Mouse (Mus musculus) limb, embryonic 15.5 days (tissue): ENCODE data around the gene Fam78a. TPM values are rescaled to one million over a fixed set of nuclear protein-coding genes. Genes with fewer than 3 reads are reported as not detected.

Experiments
- ATAC-seq: fragments of 200-750 bp; cut with Nextera tagmentation; 2 replicates; pipeline ENCODE4 v1.8.0; 2017; ENCODE audit warnings: low read depth, moderate TSS enrichment; ENCODE audit not compliant: insufficient number of reproducible peaks, low FRiP score, low TSS enrichment
- H3K27ac ChIP-seq: fragments of 300-500 bp; sonication (generic); 2 replicates; pipeline ENCODE4 v1.5.1; 2015; ENCODE audit warnings: moderate library complexity, mild to moderate bottlenecking, inconsistent platforms
- H3K27me3 ChIP-seq: fragments of 300-500 bp; sonication (generic); 2 replicates; pipeline ENCODE4 v1.6.1; 2015; ENCODE audit warnings: inconsistent platforms
- H3K36me3 ChIP-seq: fragments of 300-500 bp; sonication (generic); 2 replicates; pipeline ENCODE4 v1.6.1; 2015; ENCODE audit warnings: inconsistent platforms
- H3K4me1 ChIP-seq: fragments of 300-500 bp; sonication (generic); 2 replicates; pipeline ENCODE4 v1.6.1; 2015; ENCODE audit warnings: inconsistent platforms
- H3K4me2 ChIP-seq: fragments of 300-500 bp; sonication (generic); 2 replicates; pipeline ENCODE4 v1.6.1; 2015; ENCODE audit warnings: mild to moderate bottlenecking, inconsistent platforms
- H3K4me3 ChIP-seq: fragments of 300-500 bp; sonication (generic); 2 replicates; pipeline ENCODE4 v1.5.1; 2015; ENCODE audit warnings: mild to moderate bottlenecking, inconsistent platforms
- H3K9ac ChIP-seq: fragments of 300-500 bp; sonication (generic); 2 replicates; pipeline ENCODE4 v1.6.1; 2015; ENCODE audit warnings: inconsistent platforms
- H3K9me3 ChIP-seq: fragments of 300-500 bp; sonication (generic); 2 replicates; pipeline ENCODE4 v1.6.1; 2016; ENCODE audit warnings: inconsistent platforms
- WGBS: fragments of 180-500 bp; shearing (Covaris S2); methylation state at CpG from one replicate; pipeline ENCODE4 v1.1.7; 2015; 5-methylcytosine and 5-hydroxymethylcytosine counted together
- polyA plus RNA-seq: library from polyadenylated mRNA; unstranded; fragments of >200 nt; fragmentation: Nextera tagmentation; extraction: Ambion mirVana; gene quantifications from 2 replicates; pipeline ENCODE4 v1.2.1, GENCODE M21; 2015

The Fam78a gene
- polyA plus RNA-seq, 1 experiment from 2014 or later = 4.1 TPM

GRCm38 (mm10) chr2:32119802-32120750 is 35.4 kb upstream of the Fam78a start:
- Histone ChIP-seq H3K4me1 (no peaks in the 10 kb centered on the region), H3K27ac (no peak overlapping the region), H3K27me3 (no peaks in the 10 kb centered on the region), H3K4me2 (no peak overlapping the region), H3K36me3 (no peaks in the 10 kb centered on the region), H3K4me3 (no peak overlapping the region), H3K9ac (no peak overlapping the region), H3K9me3 (no peaks in the 10 kb centered on the region)
- ATAC-seq = no peak
- 86% methylated on average over 20 of the region's 20 CpGs for WGBS

DNA sequence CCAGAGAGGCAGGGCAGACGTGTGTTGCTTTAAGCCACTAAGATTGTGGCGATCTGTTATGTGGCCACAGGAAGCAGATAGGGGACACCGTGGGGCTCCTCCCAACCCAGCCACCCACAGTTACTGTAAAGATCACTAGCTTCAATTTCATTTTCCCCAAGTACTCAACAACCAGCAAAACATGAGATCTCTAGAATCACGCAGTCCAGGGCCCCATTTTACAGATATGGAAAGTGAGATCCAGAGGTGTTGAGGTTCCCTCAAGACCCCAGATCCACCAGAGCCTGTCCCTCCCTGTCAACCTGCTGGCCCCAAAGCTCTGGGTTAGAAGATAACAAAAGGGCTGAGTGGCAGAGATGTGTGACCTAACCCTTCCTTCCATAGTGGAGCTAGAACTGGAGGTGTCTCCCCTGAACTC is 31.2 kb upstream of the Fam78a start:
- no peaks in the 10 kb centered on the region for H3K9me3 ChIP-seq
- H3K4me1 ChIP-seq = no peaks in the 10 kb centered on the region
- H3K9ac ChIP-seq = no peak overlapping the region
- 89% methylated on average over 4 of the region's 4 CpGs for WGBS
- no peaks in the 10 kb centered on the region for H3K36me3 ChIP-seq
- no peak for ATAC-seq
- H3K27me3 ChIP-seq = no peaks in the 10 kb centered on the region
- no peak overlapping the region for H3K4me2 ChIP-seq
- H3K27ac ChIP-seq = no peak overlapping the region
- no peak overlapping the region for H3K4me3 ChIP-seq

- H3K4me1 ChIP-seq = no peaks in the 10 kb centered on the region
- no peaks in the 10 kb centered on the region for H3K36me3 ChIP-seq
- H3K4me3 ChIP-seq = no peak overlapping the region
- WGBS = 67% methylated on average over 2 of the region's 2 CpGs
- no peak overlapping the region for H3K27ac ChIP-seq
- no peak overlapping the region for H3K9ac ChIP-seq
- no peak for ATAC-seq
- H3K4me2 ChIP-seq = no peak overlapping the region
- H3K9me3 ChIP-seq = no peaks in the 10 kb centered on the region
- H3K27me3 ChIP-seq = no peaks in the 10 kb centered on the region
These were observed 27.9 kb upstream of the Fam78a start for GRCm38 (mm10) chr2:32112548-32112947.

- Histone ChIP-seq H3K36me3 (no peaks in the 10 kb centered on the region), H3K27ac (no peak overlapping the region), H3K4me3 (no peak overlapping the region), H3K27me3 (no peaks in the 10 kb centered on the region), H3K4me1 (no peaks in the 10 kb centered on the region), H3K9ac (no peak overlapping the region), H3K4me2 (no peak overlapping the region), H3K9me3 (no peaks in the 10 kb centered on the region)
- WGBS = 100% methylated on average over 1 of the region's 1 CpGs
- ATAC-seq = no peak
These were observed 26.6 kb upstream of the Fam78a start for GRCm38 (mm10) chr2:32111268-32111667.

DNA sequence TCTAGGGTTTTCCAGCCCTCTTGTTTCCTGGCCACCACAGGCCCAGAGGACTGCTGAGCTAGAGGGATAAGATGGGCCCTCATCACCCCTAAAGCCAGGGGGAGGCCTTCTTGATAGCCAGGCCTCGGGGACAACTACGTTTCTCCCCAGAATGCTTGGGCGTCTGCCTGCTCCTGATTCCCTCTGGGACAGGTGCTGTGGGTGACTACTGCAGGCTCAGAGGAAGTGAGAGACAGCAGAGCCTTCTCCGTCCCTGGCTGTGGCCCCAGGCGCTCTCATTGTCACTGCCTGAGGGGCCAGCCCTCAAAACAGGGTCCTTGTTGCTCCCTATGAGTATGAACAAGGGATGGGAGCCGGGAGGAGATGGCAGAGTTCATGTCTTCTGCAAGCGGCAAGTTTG is 21.3 kb upstream of the Fam78a start:
- 73% methylated on average over 7 of the region's 7 CpGs for WGBS
- H3K9me3 ChIP-seq = no peaks in the 10 kb centered on the region
- H3K27me3 ChIP-seq = no peaks in the 10 kb centered on the region
- H3K4me2 ChIP-seq = no peak overlapping the region
- no peak for ATAC-seq
- no peaks in the 10 kb centered on the region for H3K36me3 ChIP-seq
- no peak overlapping the region for H3K4me3 ChIP-seq
- H3K4me1 ChIP-seq = no peaks in the 10 kb centered on the region
- no peak overlapping the region for H3K9ac ChIP-seq
- no peak overlapping the region for H3K27ac ChIP-seq

GRCm38 (mm10) chr2:32105117-32105913 is 20.7 kb upstream of the Fam78a start:
- no peaks in the 10 kb centered on the region for H3K27me3 ChIP-seq
- no peaks in the 10 kb centered on the region for H3K36me3 ChIP-seq
- no peaks in the 10 kb centered on the region for H3K4me1 ChIP-seq
- ATAC-seq = no peak
- WGBS = 78% methylated on average over 16 of the region's 16 CpGs
- H3K4me2 ChIP-seq = no peak overlapping the region
- H3K9me3 ChIP-seq = no peaks in the 10 kb centered on the region
- no peak overlapping the region for H3K27ac ChIP-seq
- H3K9ac ChIP-seq = no peak overlapping the region
- H3K4me3 ChIP-seq = no peak overlapping the region

DNA sequence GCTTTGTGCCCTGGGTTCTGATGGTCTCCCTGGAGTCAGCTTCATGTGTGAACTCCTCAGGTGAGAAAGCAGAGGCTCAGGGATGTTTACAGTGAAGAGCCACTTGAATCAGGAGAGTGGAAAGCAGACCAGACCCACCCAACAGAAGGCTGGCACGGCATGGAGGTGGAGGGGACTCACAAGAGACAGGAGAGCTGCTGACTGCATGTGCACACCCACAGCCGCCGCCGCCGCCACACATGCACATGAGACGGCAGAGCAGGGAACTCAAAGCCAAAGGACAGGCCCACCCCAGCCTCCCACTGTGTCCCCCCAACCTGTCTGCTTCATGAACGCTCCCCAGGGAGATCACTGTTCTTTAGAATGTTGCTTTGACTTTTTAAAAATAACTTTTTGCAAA is 19.5 kb upstream of the Fam78a start:
- WGBS = 83% methylated on average over 7 of the region's 7 CpGs
- Histone ChIP-seq H3K4me1 (no peaks in the 10 kb centered on the region), H3K27ac (no peak overlapping the region; the same call in 1 of the 2 replicates), H3K36me3 (no peaks in the 10 kb centered on the region; the same call in 1 of the 2 replicates), H3K9me3 (no peaks in the 10 kb centered on the region), H3K4me2 (no peak overlapping the region), H3K27me3 (no peaks in the 10 kb centered on the region), H3K9ac (no peak overlapping the region), H3K4me3 (no peak overlapping the region)
- no peak for ATAC-seq

GRCm38 (mm10) chr2:32103557-32103956 is 18.9 kb upstream of the Fam78a start:
- 76% methylated on average over 7 of the region's 7 CpGs for WGBS
- no peaks in the 10 kb centered on the region for H3K27me3 ChIP-seq
- H3K4me1 ChIP-seq = no peaks in the 10 kb centered on the region
- H3K36me3 ChIP-seq = no peaks in the 10 kb centered on the region; the same call in 1 of the 2 replicates
- no peak overlapping the region for H3K9ac ChIP-seq
- H3K27ac ChIP-seq = no peak overlapping the region
- H3K4me3 ChIP-seq = no peak overlapping the region
- H3K9me3 ChIP-seq = no peaks in the 10 kb centered on the region
- no peak overlapping the region for H3K4me2 ChIP-seq
- ATAC-seq = no peak

DNA sequence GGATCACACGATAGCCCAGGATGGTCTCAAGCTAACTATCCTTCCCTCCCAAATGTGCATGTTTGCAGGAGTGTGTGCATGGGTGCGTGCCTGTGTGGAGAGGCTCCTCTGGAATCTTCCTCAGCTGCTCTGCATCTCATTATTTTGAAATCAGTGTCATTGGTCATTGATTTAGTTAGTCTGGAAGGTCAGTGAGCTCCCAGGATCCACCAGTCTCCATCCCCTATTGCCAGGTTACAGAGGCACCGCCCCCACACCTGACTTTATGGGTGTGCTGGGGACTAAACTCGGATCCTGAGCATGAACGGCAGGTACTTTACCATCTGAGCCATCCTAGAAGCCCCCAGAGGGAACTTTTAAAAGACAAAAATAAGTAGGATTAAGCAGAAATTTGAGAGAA is 18.3 kb upstream of the Fam78a start:
- no peak for ATAC-seq
- 51% methylated on average over 5 of the region's 5 CpGs for WGBS
- Histone ChIP-seq H3K4me2 (no peak overlapping the region), H3K36me3 (no peaks in the 10 kb centered on the region; the same call in 1 of the 2 replicates), H3K9ac (no peak overlapping the region), H3K27me3 (no peaks in the 10 kb centered on the region; the same call in 1 of the 2 replicates), H3K4me3 (no peak overlapping the region), H3K9me3 (no peaks in the 10 kb centered on the region), H3K27ac (no peak overlapping the region), H3K4me1 (no peaks in the 10 kb centered on the region)

DNA sequence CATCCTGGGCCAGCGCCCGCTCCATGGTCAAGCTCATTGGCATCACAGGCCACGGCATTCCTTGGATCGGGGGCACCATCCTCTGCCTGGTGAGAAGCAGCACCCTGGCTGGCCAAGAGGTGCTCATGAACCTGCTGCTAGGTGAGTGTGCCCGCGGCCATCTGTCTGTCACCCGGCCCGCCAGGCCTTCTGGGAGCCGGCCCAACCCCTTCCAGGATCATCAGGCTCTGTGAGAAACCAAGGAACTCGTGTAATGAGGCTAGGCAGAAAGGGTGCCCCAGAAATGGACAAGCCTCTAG is 11.4 kb upstream of the Fam78a start:
- H3K9me3 ChIP-seq = no peaks in the 10 kb centered on the region
- peak overlapping the region; percentile 47 for H3K4me2 ChIP-seq
- WGBS = 79% methylated on average over 10 of the region's 10 CpGs
- ATAC-seq = no peak
- no peaks in the 10 kb centered on the region; the same call in 1 of the 2 replicates for H3K36me3 ChIP-seq
- no peaks in the 10 kb centered on the region; the same call in 1 of the 2 replicates for H3K27me3 ChIP-seq
- H3K27ac ChIP-seq = peak overlapping the region; percentile 50; the same call in 1 of the 2 replicates
- peak overlapping the region; percentile 36 for H3K4me3 ChIP-seq
- peaks cover 11% of the 10 kb centered on the region for H3K4me1 ChIP-seq
- H3K9ac ChIP-seq = peak overlapping the region; percentile 33; the same call in 1 of the 2 replicates

DNA sequence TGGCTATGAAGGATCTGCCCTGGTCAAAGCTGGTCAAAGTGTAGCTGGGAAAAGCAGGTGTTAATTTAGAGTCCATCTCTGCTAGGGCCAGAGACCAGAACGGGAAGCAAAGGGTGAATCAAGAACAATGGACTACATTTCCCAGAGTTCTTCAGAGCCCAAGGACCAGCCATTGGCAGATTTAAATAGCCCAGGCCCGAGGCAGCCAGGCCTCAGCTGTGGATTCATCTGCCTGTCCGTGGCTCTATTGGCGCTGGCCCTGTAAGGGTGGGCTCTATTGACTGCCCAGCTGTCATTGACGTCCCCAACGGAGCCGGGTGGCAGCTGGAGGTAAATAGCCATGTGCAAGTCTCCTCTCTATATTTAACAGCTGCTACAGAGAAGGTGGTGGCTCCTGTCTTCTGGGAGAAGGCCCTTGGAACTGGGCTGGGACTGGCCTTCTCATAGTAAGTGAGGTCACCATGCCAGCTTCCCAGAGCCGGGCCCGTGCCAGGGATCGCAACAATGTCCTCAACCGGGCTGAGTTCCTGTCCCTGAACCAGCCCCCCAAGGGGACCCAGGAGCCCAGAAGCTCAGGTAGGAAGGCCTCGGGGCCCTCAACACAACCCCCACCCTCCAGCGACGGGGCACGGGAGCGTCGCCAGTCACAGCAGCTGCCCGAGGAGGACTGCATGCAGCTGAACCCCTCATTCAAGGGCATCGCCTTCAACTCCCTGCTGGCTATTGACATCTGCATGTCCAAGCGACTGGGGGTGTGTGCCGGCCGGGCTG is 10.9 kb upstream of the Fam78a start, which contains the start of gene Plpp7:
Gene Plpp7 (plus strand): TSS at position 178 of the 771 bp plus-strand sequence.
- Histone ChIP-seq H3K9me3 (no peaks in the 10 kb centered on the region), H3K27ac (peak within 1 kb of the TSS; percentile 50; the same call in 1 of the 2 replicates), H3K4me3 (peak within 1 kb of the TSS; percentile 36), H3K4me2 (peak within 1 kb of the TSS; percentile 47), H3K9ac (peak within 1 kb of the TSS; percentile 33), H3K27me3 (no peaks in the 10 kb centered on the region; the same call in 1 of the 2 replicates), H3K36me3 (no peaks in the 10 kb centered on the region; the same call in 1 of the 2 replicates), H3K4me1 (peaks cover 11% of the 10 kb centered on the region)
- peak; percentile 65; the same call in 1 of the 2 replicates for ATAC-seq
- 50% methylated on average over 22 of the region's 22 CpGs for WGBS
